Comparison of ENCODE assay signal across 23 mouse cellular contexts in genomic region chr13:117722090-117722489, GRCm38 (mm10).
DNase-seq lines count a peak whose midpoint lies in the region; ATAC-seq and TF ChIP-seq lines count a peak whose summit lies in the region.
"Had no signal": no experiment of that assay in that cellular context is flagged by ENCODE, and none has a peak within 500 bp of the region (broad histone marks: within the 10 kb centered on the region; RNA-seq: fewer than 3 reads in every experiment).

No protein-coding gene starts in this region.

- TF ChIP-seq EP300 in heart, adult 2 months (IDR thresholded peaks at IDR 0.05; ENCODE audit: insufficient read depth, low read depth, low read length) = no peak

- no peak overlapping the region for H3K4me3 ChIP-seq in heart, adult 2 months
- H3K4me3 ChIP-seq in kidney, embryonic 14.5 days (ENCODE audit: low read length) = no peak overlapping the region
- H3K4me3 ChIP-seq: heart, embryonic 12.5 days; hindbrain, embryonic 15.5 days; intestine, embryonic 15.5 days; kidney, embryonic 15.5 days; limb, embryonic 12.5 days; liver, embryonic 12.5 days; megakaryocyte, embryonic 14.5 days had no signal

- H3K4me1 ChIP-seq in heart, adult 2 months (ENCODE audit: control insufficient read depth, insufficient read depth, low read length) = no peaks in the 10 kb centered on the region
- no peaks in the 10 kb centered on the region for H3K4me1 ChIP-seq in kidney, embryonic 14.5 days (ENCODE audit: control insufficient read depth, insufficient read depth, low read length)
- H3K4me1 ChIP-seq: heart, embryonic 12.5 days; hindbrain, embryonic 15.5 days; intestine, embryonic 15.5 days; kidney, embryonic 15.5 days; liver, embryonic 12.5 days; megakaryocyte, embryonic 14.5 days had no signal

- no peak for TF ChIP-seq POLR2A in heart, adult 2 months (IDR thresholded peaks at IDR 0.05; ENCODE audit: insufficient read depth, low read depth, low read length)

- TF ChIP-seq CTCF in heart, adult 2 months (IDR thresholded peaks at IDR 0.05) = no peak

- peak; percentile 56; the same call in 1 of the 2 replicates for ATAC-seq in cerebellum, adult (ENCODE audit: insufficient number of reproducible peaks, low FRiP score, low TSS enrichment)
- no peak for ATAC-seq in kidney, embryonic 14.5 days (ENCODE audit: low FRiP score, low TSS enrichment)
- ATAC-seq: intestine, embryonic 15.5 days; liver, embryonic 12.5 days; midbrain, embryonic 16.5 days; Patski had no signal

- H3K79me2 ChIP-seq in heart, adult 2 months (replicated peaks; ENCODE audit: control insufficient read depth, insufficient read depth, low read length) = no peaks in the 10 kb centered on the region

- no peak for DNase-seq in cerebellum, postnatal 4 days (ENCODE audit: low spot score in 2 of 2)
- no peak for DNase-seq in heart, adult 2 months
- DNase-seq in heart, postnatal 36 days = no peak
- DNase-seq in brain, embryonic 18.5 days (ENCODE audit: low read depth, low spot score) = peak; percentile 10
- DNase-seq in layer of hippocampus, adult 8-10 months (ENCODE audit: low spot score in 2 of 2) = peak; percentile 31 to 37
- no peak for DNase-seq in MN1 (ENCODE audit: low spot score)
- DNase-seq: adrenal gland, postnatal 14 days; cerebellum, adult 8-10 months; heart, postnatal 14 days; kidney, postnatal 4 days; lung, adult 2 months; thymus, postnatal 36 days had no signal

- H3K9ac ChIP-seq in heart, adult 2 months (ENCODE audit: low read depth, low read length) = no peak overlapping the region
- H3K9ac ChIP-seq in kidney, embryonic 14.5 days (ENCODE audit: low read depth, low read length) = no peak overlapping the region
- H3K9ac ChIP-seq: heart, embryonic 12.5 days; hindbrain, embryonic 15.5 days; intestine, embryonic 15.5 days; kidney, embryonic 15.5 days; limb, embryonic 12.5 days; liver, embryonic 12.5 days had no signal

- H3K36me3 ChIP-seq in heart, adult 2 months (ENCODE audit: control insufficient read depth, insufficient read depth, low read length) = no peaks in the 10 kb centered on the region
- H3K36me3 ChIP-seq in kidney, embryonic 14.5 days (ENCODE audit: control insufficient read depth, insufficient read depth, low read length) = no peaks in the 10 kb centered on the region
- H3K36me3 ChIP-seq: heart, embryonic 12.5 days; hindbrain, embryonic 15.5 days; intestine, embryonic 15.5 days; kidney, embryonic 15.5 days; limb, embryonic 12.5 days; liver, embryonic 12.5 days had no signal

- no peaks in the 10 kb centered on the region for H3K27me3 ChIP-seq in heart, adult 2 months (ENCODE audit: control insufficient read depth, insufficient read depth, low read length)
- no peaks in the 10 kb centered on the region for H3K27me3 ChIP-seq in kidney, embryonic 14.5 days (ENCODE audit: control insufficient read depth, insufficient read depth, low read length)
- H3K27me3 ChIP-seq: heart, embryonic 12.5 days; hindbrain, embryonic 15.5 days; intestine, embryonic 15.5 days; kidney, embryonic 15.5 days; limb, embryonic 12.5 days; liver, embryonic 12.5 days; megakaryocyte, embryonic 14.5 days; Patski had no signal

- whole genome bisulfite sequencing in heart, adult 2 months = 60% methylated on average over 4 of the region's 4 CpGs
- WGBS in kidney, embryonic 14.5 days = 61% methylated on average over 4 of the region's 4 CpGs

- H3K4me2 ChIP-seq in kidney, embryonic 14.5 days (replicated peaks; ENCODE audit: low read depth, low read length) = no peak overlapping the region
- H3K4me2 ChIP-seq: heart, embryonic 12.5 days; hindbrain, embryonic 15.5 days; intestine, embryonic 15.5 days; kidney, embryonic 15.5 days; limb, embryonic 12.5 days; liver, embryonic 12.5 days had no signal

- H3K27ac ChIP-seq in heart, adult 2 months = peak overlapping the region; percentile 11; the same call in 1 of the 2 replicates
- H3K27ac ChIP-seq in kidney, embryonic 14.5 days (ENCODE audit: low read depth, low read length) = no peak overlapping the region
- H3K27ac ChIP-seq: hindbrain, embryonic 15.5 days; intestine, embryonic 15.5 days; kidney, embryonic 15.5 days; limb, embryonic 12.5 days; liver, embryonic 12.5 days had no signal

- no peaks in the 10 kb centered on the region for H3K9me3 ChIP-seq in kidney, embryonic 14.5 days (ENCODE audit: control insufficient read depth, low read length)
- H3K9me3 ChIP-seq: heart, embryonic 12.5 days; hindbrain, embryonic 15.5 days; intestine, embryonic 15.5 days; kidney, embryonic 15.5 days; limb, embryonic 12.5 days; liver, embryonic 12.5 days; megakaryocyte, embryonic 14.5 days had no signal

- intact Hi-C loops in heart, adult 2 months (cut with DNase I) = no loop called here
- intact Hi-C loops in heart, postnatal 36 days (cut with DNase I) = no loop called here

Comparison
In these comparisons a context has a peak if more than half of its experiments do, and no peak if none do; other contexts are left out.
1. DNase-seq: peak in brain, embryonic 18.5 days (single experiment) and layer of hippocampus, adult 8-10 months (2 of 2); none in cerebellum, postnatal 4 days (0 of 2), heart, adult 2 months (0 of 2), heart, postnatal 36 days (0 of 2) and MN1 (single experiment).